18 mouse cellular contexts compared by ENCODE assay signal in genomic region chr2:181768451-181768850, GRCm38 (mm10). TPM values are rescaled to one million over a fixed set of nuclear protein-coding genes. Genes with fewer than 3 reads are reported as not detected.
DNase-seq lines count a peak whose midpoint lies in the region; ATAC-seq and TF ChIP-seq lines count a peak whose summit lies in the region.
"Had no signal": no experiment of that assay in that cellular context is flagged by ENCODE, and none has a peak within 500 bp of the region (broad histone marks: within the 10 kb centered on the region; RNA-seq: fewer than 3 reads in every experiment).

No protein-coding gene starts in this region.

- peak overlapping the region; percentile 8; the same call in 1 of the 2 replicates for H3K4me3 ChIP-seq in forebrain, embryonic 11.5 days (ENCODE audit: low read depth, low read length)
- peak overlapping the region; percentile 65 for H3K4me3 ChIP-seq in hindbrain, embryonic 13.5 days
- peak overlapping the region; percentile 61 for H3K4me3 ChIP-seq in midbrain, embryonic 15.5 days
- H3K4me3 ChIP-seq: heart, embryonic 13.5 days; lung, embryonic 15.5 days; megakaryocyte, embryonic 14.5 days had no signal

- no peaks in the 10 kb centered on the region for H3K9me3 ChIP-seq in forebrain, embryonic 11.5 days (ENCODE audit: control insufficient read depth, low read length)
- H3K9me3 ChIP-seq in hindbrain, embryonic 13.5 days = no peaks in the 10 kb centered on the region
- H3K9me3 ChIP-seq in midbrain, embryonic 15.5 days = no peaks in the 10 kb centered on the region
- H3K9me3 ChIP-seq: G1E; heart, embryonic 13.5 days; lung, embryonic 15.5 days; megakaryocyte, embryonic 14.5 days had no signal

- TF ChIP-seq POLR2A in brain, embryonic 14.5 days (IDR thresholded peaks at IDR 0.05; ENCODE audit: borderline replicate concordance, extremely low read depth, insufficient read depth, insufficient read length, poor library complexity, severe bottlenecking) = no peak

- no peaks in the 10 kb centered on the region for H3K36me3 ChIP-seq in forebrain, embryonic 11.5 days (ENCODE audit: control insufficient read depth, insufficient read depth, low read length)
- no peaks in the 10 kb centered on the region for H3K36me3 ChIP-seq in hindbrain, embryonic 13.5 days
- no peaks in the 10 kb centered on the region for H3K36me3 ChIP-seq in midbrain, embryonic 15.5 days (replicated peaks)
- H3K36me3 ChIP-seq: G1E; heart, embryonic 13.5 days; lung, embryonic 15.5 days had no signal

- H3K4me1 ChIP-seq in forebrain, embryonic 11.5 days (replicated peaks; ENCODE audit: control insufficient read depth, insufficient read depth, low read length) = peaks cover 8% of the 10 kb centered on the region
- peaks cover 67% of the 10 kb centered on the region for H3K4me1 ChIP-seq in hindbrain, embryonic 13.5 days (replicated peaks)
- peaks cover 60% of the 10 kb centered on the region for H3K4me1 ChIP-seq in midbrain, embryonic 15.5 days
- H3K4me1 ChIP-seq: heart, embryonic 13.5 days; lung, embryonic 15.5 days; megakaryocyte, embryonic 14.5 days had no signal

- TF ChIP-seq CTCF in brain, embryonic 14.5 days (IDR thresholded peaks at IDR 0.05; ENCODE audit: borderline replicate concordance, extremely low read depth, insufficient read depth, insufficient read length) = no peak

- no peak overlapping the region for H3K27ac ChIP-seq in forebrain, embryonic 11.5 days (ENCODE audit: low read depth, low read length)
- peak overlapping the region; percentile 14 for H3K27ac ChIP-seq in hindbrain, embryonic 13.5 days
- 0 out of 2 replicates have a peak overlapping the region, but pooled peaks have one; percentile 9 for H3K27ac ChIP-seq in midbrain, embryonic 15.5 days
- H3K27ac ChIP-seq: heart, embryonic 13.5 days; lung, embryonic 15.5 days had no signal

- no peak overlapping the region for H3K9ac ChIP-seq in forebrain, embryonic 11.5 days (ENCODE audit: low read length)
- peak overlapping the region; percentile 69 for H3K9ac ChIP-seq in hindbrain, embryonic 13.5 days
- peak overlapping the region; percentile 73; the same call in 1 of the 2 replicates for H3K9ac ChIP-seq in midbrain, embryonic 15.5 days
- H3K9ac ChIP-seq: heart, embryonic 13.5 days; lung, embryonic 15.5 days had no signal

- peak overlapping the region; percentile 42 for H3K4me2 ChIP-seq in forebrain, embryonic 11.5 days (ENCODE audit: low read depth, low read length, severe bottlenecking)
- H3K4me2 ChIP-seq in hindbrain, embryonic 13.5 days = peak overlapping the region; percentile 86
- peak overlapping the region; percentile 77 for H3K4me2 ChIP-seq in midbrain, embryonic 15.5 days
- H3K4me2 ChIP-seq: heart, embryonic 13.5 days; lung, embryonic 15.5 days had no signal

- no peak for ATAC-seq in forebrain, embryonic 11.5 days (replicated peaks; ENCODE audit: low FRiP score)
- no peak for ATAC-seq in hindbrain, embryonic 13.5 days (ENCODE audit: low FRiP score)
- ATAC-seq in midbrain, embryonic 15.5 days (replicated peaks) = no peak

- peak; percentile 37 for DNase-seq in brain, embryonic 14.5 days (ENCODE audit: low read depth)
- DNase-seq in forebrain, embryonic 11.5 days (ENCODE audit: low spot score) = no peak
- no peak for DNase-seq in lung, postnatal 4 days
- no peak for DNase-seq in ovary, postnatal 36 days (ENCODE audit: low spot score)
- no peak for DNase-seq in right cerebral cortex, adult 2 months (ENCODE audit: low spot score in 2 of 2)
- DNase-seq in right cerebral cortex, adult 18-20 months = no peak
- DNase-seq: cerebellum, adult 9-10 months; gastrocnemius, postnatal 25 days; right cerebral cortex, postnatal 14 days; thymus, adult 2 months had no signal

- H3K27me3 ChIP-seq in forebrain, embryonic 11.5 days (ENCODE audit: control insufficient read depth, insufficient read depth, low read length) = no peaks in the 10 kb centered on the region
- no peaks in the 10 kb centered on the region for H3K27me3 ChIP-seq in hindbrain, embryonic 13.5 days
- H3K27me3 ChIP-seq in midbrain, embryonic 15.5 days (replicated peaks) = no peaks in the 10 kb centered on the region
- H3K27me3 ChIP-seq: lung, embryonic 15.5 days had no signal

RNA-seq across cellular contexts. Expression of gene Myt1, which starts 5.3 kb away (rescaled TPM):
- 65.4 and 69.4 TPM in 2 replicates for polyA plus RNA-seq in brain, embryonic 14.5 days (2012; rRNA removed)
- 26.6 and 27.3 TPM in 2 replicates for polyA plus RNA-seq in forebrain, embryonic 11.5 days (2014; fragmentation: Nextera tagmentation; extraction: Ambion mirVana)
- 35.0 and 36.2 TPM in 2 replicates for polyA plus RNA-seq in hindbrain, embryonic 13.5 days (2015; fragmentation: Nextera tagmentation; extraction: Ambion mirVana)
- 22.0 and 24.6 TPM in 2 replicates for polyA plus RNA-seq in midbrain, embryonic 15.5 days (2015; fragmentation: Nextera tagmentation; extraction: Ambion mirVana)
- polyA plus RNA-seq: G1E; kidney, embryonic 14.5 days; liver, adult 2 months had no signal

RNA-seq across cellular contexts. Expression of gene Oprl1, which starts 53.6 kb away (rescaled TPM):
- 91.7 and 102 TPM in 2 replicates for polyA plus RNA-seq in brain, embryonic 14.5 days (2012; rRNA removed)
- polyA plus RNA-seq in forebrain, embryonic 11.5 days (2014; fragmentation: Nextera tagmentation; extraction: Ambion mirVana) = 12.8 and 15.8 TPM in 2 replicates
- polyA plus RNA-seq in hindbrain, embryonic 13.5 days (2015; fragmentation: Nextera tagmentation; extraction: Ambion mirVana) = 79.2 and 83.9 TPM in 2 replicates
- 106 and 107 TPM in 2 replicates for polyA plus RNA-seq in midbrain, embryonic 15.5 days (2015; fragmentation: Nextera tagmentation; extraction: Ambion mirVana)
- polyA plus RNA-seq: G1E had no signal

Comparison
In these comparisons a context has a peak if more than half of its experiments do, and no peak if none do; other contexts are left out.
1. H3K4me3 ChIP-seq: peak in every context shown above with its lines; median percentile 65 in hindbrain, embryonic 13.5 days; 61 in midbrain, embryonic 15.5 days; 8 in forebrain, embryonic 11.5 days.